Mouse (Mus musculus) C2C12 (cell line): ENCODE results near the gene Rps6kc1.

ENCODE experiments used
- CTCF ChIP-seq: IDR thresholded peaks from one replicate; pipeline ENCODE4 v1.5.1; 2011; ENCODE audit not compliant: control insufficient read depth, insufficient read depth, insufficient read length
- FOSL1 ChIP-seq: IDR thresholded peaks from one replicate; pipeline ENCODE4 v1.8.0; 2011; ENCODE audit warnings: mild to moderate bottlenecking, low read length; ENCODE audit not compliant: poor library complexity, insufficient read depth, severe bottlenecking
- USF1 ChIP-seq: IDR thresholded peaks from one replicate; pipeline ENCODE4 v1.6.1; 2011; ENCODE audit warnings: low read depth, mild to moderate bottlenecking, control low read depth, moderate library complexity

- TF ChIP-seq USF1 (no peak), FOSL1 (no peak), CTCF (no peak)
Measured at GRCm38 (mm10) chr1:190810408-190810807, 101.2 kb downstream of the Rps6kc1 start.
